Mouse (Mus musculus) intestine, embryonic 14.5 days (tissue): Measurements from ENCODE around the gene Gm42791. TPM values are rescaled to one million over a fixed set of nuclear protein-coding genes. Genes with fewer than 3 reads are reported as not detected.
A peak's percentile ranks its signal among the peaks of the same experiment; 100 is the strongest.

Experiments used
- ATAC-seq: fragments of 200-750 bp; cut with Nextera tagmentation; replicated peaks from 2 replicates; pipeline ENCODE4 v1.8.0; 2017; ENCODE audit warnings: low read depth, moderate number of reproducible peaks, moderate TSS enrichment, moderate library complexity; ENCODE audit not compliant: low FRiP score, low TSS enrichment
- DNase-seq: peaks from one replicate; pipeline ENCODE4 v3.0.0-alpha.2; 2018; ENCODE audit warnings: low spot score
- H3K27ac ChIP-seq: fragments of 300-500 bp; sonication (generic); 2 replicates; pipeline ENCODE4 v1.5.1; 2014; ENCODE audit warnings: low read depth, mild to moderate bottlenecking, control low read depth
- H3K27me3 ChIP-seq: fragments of 300-500 bp; sonication (generic); replicated peaks from 2 replicates; pipeline ENCODE4 v1.6.1; 2014; ENCODE audit warnings: low read length, control low read depth; ENCODE audit not compliant: control insufficient read depth, insufficient read depth
- H3K36me3 ChIP-seq: fragments of 300-500 bp; sonication (generic); 2 replicates; pipeline ENCODE4 v1.6.1; 2014; ENCODE audit warnings: low read length, control low read depth; ENCODE audit not compliant: control insufficient read depth, insufficient read depth
- H3K4me1 ChIP-seq: fragments of 300-500 bp; sonication (generic); replicated peaks from 2 replicates; pipeline ENCODE4 v1.6.1; 2014; ENCODE audit warnings: low read length, control low read depth, mixed read lengths; ENCODE audit not compliant: control insufficient read depth, insufficient read depth
- H3K4me2 ChIP-seq: fragments of 300-500 bp; sonication (generic); 2 replicates; pipeline ENCODE4 v1.6.1; 2014; ENCODE audit warnings: low read length
- H3K4me3 ChIP-seq: fragments of 300-500 bp; sonication (generic); 2 replicates; pipeline ENCODE4 v1.5.1; 2014; ENCODE audit warnings: low read depth, low read length, control low read depth, mixed read lengths
- H3K9ac ChIP-seq: fragments of 300-500 bp; sonication (generic); 2 replicates; pipeline ENCODE4 v1.6.1; 2014; ENCODE audit warnings: mild to moderate bottlenecking, low read length
- H3K9me3 ChIP-seq: fragments of 300-500 bp; sonication (generic); 2 replicates; pipeline ENCODE4 v1.6.1; 2016; ENCODE audit warnings: low read length, control low read depth; ENCODE audit not compliant: control insufficient read depth
- WGBS: fragments of 180-500 bp; shearing (Covaris S2); extraction: QIAGEN DNeasy Blood & Tissue Kit; methylation state at CpG from one replicate; pipeline ENCODE4 v1.1.7; 2014; 5-methylcytosine and 5-hydroxymethylcytosine counted together
- polyA plus RNA-seq: library from polyadenylated mRNA; unstranded; fragments of >200 nt; fragmentation: Nextera tagmentation; extraction: Ambion mirVana; gene quantifications from 2 replicates; pipeline ENCODE4 v1.2.1, GENCODE M21; 2014

Gene Gm42791
- polyA plus RNA-seq, 1 experiment from 2014 or later, result 2.2 TPM

- Histone ChIP-seq H3K4me3 (no peak overlapping the region), H3K4me2 (no peak overlapping the region), H3K9me3 (no peaks in the 10 kb centered on the region), H3K36me3 (peaks cover 13% of the 10 kb centered on the region), H3K9ac (no peak overlapping the region), H3K27ac (0 out of 2 replicates have a peak overlapping the region, but pooled peaks have one; percentile 33), H3K27me3 (no peaks in the 10 kb centered on the region), H3K4me1 (no peaks in the 10 kb centered on the region)
- ATAC-seq (no peak), DNase-seq (no peak)
- WGBS, result 74% methylated on average over 12 of the region's 12 CpGs
Measured at GRCm38 (mm10) chr5:148897941-148898417, 97.0 kb downstream of the Gm42791 start.

- WGBS, result 74% methylated on average over 14 of the region's 14 CpGs
Measured at GRCm38 (mm10) chr5:148897069-148897702, 97.8 kb downstream of the Gm42791 start.

GRCm38 (mm10) chr5:148896515-148896914, 98.4 kb downstream of the Gm42791 start:
- no peak overlapping the region for H3K4me3 ChIP-seq
- 75% methylated on average over 10 of the region's 10 CpGs for WGBS
- no peak overlapping the region for H3K4me2 ChIP-seq
- H3K36me3 ChIP-seq, result peaks cover 24% of the 10 kb centered on the region
- H3K9ac ChIP-seq, result no peak overlapping the region
- H3K9me3 ChIP-seq, result no peaks in the 10 kb centered on the region
- no peaks in the 10 kb centered on the region for H3K4me1 ChIP-seq
- no peak overlapping the region for H3K27ac ChIP-seq
- H3K27me3 ChIP-seq, result no peaks in the 10 kb centered on the region
- DNase-seq, result no peak
- no peak for ATAC-seq

More at GRCm38 (mm10) chr5:148897069-148897702, 97.8 kb downstream of the Gm42791 start:
- ATAC-seq (no peak), DNase-seq (no peak)
- Histone ChIP-seq H3K4me3 (no peak overlapping the region), H3K4me1 (no peaks in the 10 kb centered on the region), H3K27ac (no peak overlapping the region), H3K36me3 (peaks cover 17% of the 10 kb centered on the region), H3K9ac (no peak overlapping the region), H3K4me2 (no peak overlapping the region), H3K9me3 (no peaks in the 10 kb centered on the region), H3K27me3 (no peaks in the 10 kb centered on the region)

- no peak overlapping the region for H3K9ac ChIP-seq
- H3K4me2 ChIP-seq, result no peak overlapping the region
- DNase-seq (no peak), ATAC-seq (no peak)
- H3K27ac ChIP-seq, result no peak overlapping the region
- H3K27me3 ChIP-seq, result no peaks in the 10 kb centered on the region
- H3K36me3 ChIP-seq, result peaks cover 31% of the 10 kb centered on the region
- H3K9me3 ChIP-seq, result no peaks in the 10 kb centered on the region
- WGBS, result 82% methylated on average over 7 of the region's 7 CpGs
- no peaks in the 10 kb centered on the region for H3K4me1 ChIP-seq
- H3K4me3 ChIP-seq, result no peak overlapping the region
Measured at GRCm38 (mm10) chr5:148895833-148896232, 99.1 kb downstream of the Gm42791 start.

- no peak overlapping the region for H3K4me3 ChIP-seq
- H3K4me2 ChIP-seq, result no peak overlapping the region
- WGBS, result 54% methylated on average over 5 of the region's 5 CpGs
- H3K4me1 ChIP-seq, result no peaks in the 10 kb centered on the region
- no peak overlapping the region for H3K9ac ChIP-seq
- H3K9me3 ChIP-seq, result peaks cover 2% of the 10 kb centered on the region; the same call in 1 of the 2 replicates
- no peak for ATAC-seq
- no peak overlapping the region for H3K27ac ChIP-seq
- peaks cover 38% of the 10 kb centered on the region for H3K36me3 ChIP-seq
- DNase-seq, result no peak
- H3K27me3 ChIP-seq, result no peaks in the 10 kb centered on the region
Measured at GRCm38 (mm10) chr5:148895034-148895433, 99.9 kb downstream of the Gm42791 start.

GRCm38 (mm10) chr5:148890237-148890636, 104.7 kb downstream of the Gm42791 start:
- 96% methylated on average over 4 of the region's 4 CpGs for WGBS
- Histone ChIP-seq H3K27me3 (no peaks in the 10 kb centered on the region), H3K27ac (no peak overlapping the region), H3K36me3 (peaks cover 39% of the 10 kb centered on the region), H3K4me2 (no peak overlapping the region), H3K9ac (no peak overlapping the region), H3K4me3 (no peak overlapping the region), H3K4me1 (no peaks in the 10 kb centered on the region), H3K9me3 (peaks cover 4% of the 10 kb centered on the region; the same call in 1 of the 2 replicates)
- DNase-seq (no peak), ATAC-seq (no peak)

- peaks cover 36% of the 10 kb centered on the region for H3K36me3 ChIP-seq
- H3K4me1 ChIP-seq, result no peaks in the 10 kb centered on the region
- no peak overlapping the region for H3K27ac ChIP-seq
- no peak overlapping the region for H3K9ac ChIP-seq
- 90% methylated on average over 6 of the region's 6 CpGs for WGBS
- H3K9me3 ChIP-seq, result peaks cover 4% of the 10 kb centered on the region; the same call in 1 of the 2 replicates
- no peak overlapping the region for H3K4me2 ChIP-seq
- H3K4me3 ChIP-seq, result no peak overlapping the region
- DNase-seq (no peak), ATAC-seq (no peak)
- no peaks in the 10 kb centered on the region for H3K27me3 ChIP-seq
Measured at GRCm38 (mm10) chr5:148888032-148888431, 106.9 kb downstream of the Gm42791 start.

GRCm38 (mm10) chr5:148885821-148886609, 108.9 kb downstream of the Gm42791 start:
- H3K27ac ChIP-seq, result no peak overlapping the region
- peaks cover 4% of the 10 kb centered on the region; the same call in 1 of the 2 replicates for H3K9me3 ChIP-seq
- no peak overlapping the region for H3K4me3 ChIP-seq
- ATAC-seq (peak; percentile 92), DNase-seq (peak; percentile 67)
- no peaks in the 10 kb centered on the region for H3K4me1 ChIP-seq
- H3K4me2 ChIP-seq, result peak overlapping the region; percentile 12
- 35% methylated on average over 22 of the region's 22 CpGs for WGBS
- H3K36me3 ChIP-seq, result peaks cover 20% of the 10 kb centered on the region
- no peak overlapping the region for H3K9ac ChIP-seq
- H3K27me3 ChIP-seq, result no peaks in the 10 kb centered on the region
